Mouse (Mus musculus) liver, adult 2 months (tissue): ENCODE measurements around the gene Akain1.

Source experiments
- CTCF ChIP-seq: fragments of 200-500 bp; IDR thresholded peaks from 2 replicates; pipeline ENCODE4 v1.5.1; 2011; ENCODE audit warnings: low read depth, low read length, control low read depth
- POLR2A ChIP-seq: fragments of 200-500 bp; IDR thresholded peaks from 2 replicates; pipeline ENCODE4 v1.6.1; 2011; ENCODE audit warnings: low read length, control low read depth; ENCODE audit not compliant: insufficient read depth; ENCODE audit errors: extremely low read depth

GRCm38 (mm10) chr17:69417724-69418373, 21.3 kb upstream of the Akain1 start:
- no peak for TF ChIP-seq CTCF
- TF ChIP-seq POLR2A, result no peak
